In genomic region chr17:22424636-22425354, GRCm38 (mm10) we compare ENCODE assay signal across 8 mouse cellular contexts. TPM values are rescaled to one million over a fixed set of nuclear protein-coding genes. Genes with fewer than 3 reads are reported as not detected.
A peak's percentile ranks its signal among the peaks of the same experiment; 100 is the strongest.
DNase-seq lines count a peak whose midpoint lies in the region; ATAC-seq and TF ChIP-seq lines count a peak whose summit lies in the region.

No protein-coding gene starts in this region.

- WGBS in heart, embryonic 11.5 days (ENCODE audit: insufficient replicate concordance): 4% methylated on average over 12 of the region's 12 CpGs
- WGBS in kidney, embryonic 16.5 days: 1% methylated on average over 12 of the region's 12 CpGs
- WGBS in midbrain, postnatal 0 days: 2% methylated on average over 12 of the region's 12 CpGs

- H3K27me3 ChIP-seq in C2C12 (ENCODE audit: control insufficient read depth, insufficient read depth, insufficient read length): no peaks in the 10 kb centered on the region
- no peaks in the 10 kb centered on the region for H3K27me3 ChIP-seq in heart, embryonic 11.5 days (ENCODE audit: control insufficient read depth, insufficient read depth, low read length)
- no peaks in the 10 kb centered on the region for H3K27me3 ChIP-seq in kidney, embryonic 16.5 days (ENCODE audit: insufficient read depth, low read length)
- H3K27me3 ChIP-seq in midbrain, postnatal 0 days (ENCODE audit: insufficient read depth, low read length): no peaks in the 10 kb centered on the region

- peak overlapping the region; percentile 80 for H3K9ac ChIP-seq in heart, embryonic 11.5 days (ENCODE audit: low read depth, low read length)
- H3K9ac ChIP-seq in kidney, embryonic 16.5 days (replicated peaks; ENCODE audit: low read length): peak overlapping the region; percentile 61
- peak overlapping the region; percentile 58 for H3K9ac ChIP-seq in midbrain, postnatal 0 days (replicated peaks; ENCODE audit: low read length, poor library complexity, severe bottlenecking)

- ATAC-seq in heart, embryonic 11.5 days (replicated peaks; ENCODE audit: insufficient number of reproducible peaks, low FRiP score, low TSS enrichment): no peak
- peak; percentile 41; the same call in 1 of the 2 replicates for ATAC-seq in kidney, embryonic 16.5 days (ENCODE audit: low FRiP score, low TSS enrichment)
- no peak; the same call in 1 of the 2 replicates for ATAC-seq in midbrain, postnatal 0 days (ENCODE audit: low FRiP score)
- no peak for ATAC-seq in activated CD4-positive, CD25-positive, alpha-beta regulatory T cell, adult 4 months

- no peaks in the 10 kb centered on the region for H3K79me2 ChIP-seq in C2C12 (ENCODE audit: control insufficient read depth, insufficient read depth)

- peak overlapping the region; percentile 60 for H3K4me2 ChIP-seq in heart, embryonic 11.5 days
- peak overlapping the region; percentile 58 for H3K4me2 ChIP-seq in kidney, embryonic 16.5 days (replicated peaks; ENCODE audit: low read depth, low read length)
- peak overlapping the region; percentile 62 for H3K4me2 ChIP-seq in midbrain, postnatal 0 days (ENCODE audit: low read depth, low read length, poor library complexity, severe bottlenecking)

- no peaks in the 10 kb centered on the region for H3K4me1 ChIP-seq in heart, embryonic 11.5 days (ENCODE audit: control insufficient read depth, insufficient read depth, low read length)
- peaks cover 4% of the 10 kb centered on the region; the same call in 1 of the 2 replicates for H3K4me1 ChIP-seq in kidney, embryonic 16.5 days (ENCODE audit: insufficient read depth, low read length)
- peaks cover 10% of the 10 kb centered on the region; the same call in 1 of the 2 replicates for H3K4me1 ChIP-seq in midbrain, postnatal 0 days (ENCODE audit: insufficient read depth, low read length)

- no peak for TF ChIP-seq CTCF in C2C12 (IDR thresholded peaks at IDR 0.05; ENCODE audit: control insufficient read depth, insufficient read depth, insufficient read length)
- TF ChIP-seq CTCF in midbrain, postnatal 0 days (IDR thresholded peaks at IDR 0.05): no peak

- H3ac ChIP-seq in C2C12 (ENCODE audit: control insufficient read depth, insufficient read length, low read depth): no peak overlapping the region

- H3K27ac ChIP-seq in heart, embryonic 11.5 days (ENCODE audit: low read depth, low read length): peak overlapping the region; percentile 84; the same call in 1 of the 2 replicates
- no peak overlapping the region; the same call in 1 of the 2 replicates for H3K27ac ChIP-seq in kidney, embryonic 16.5 days (ENCODE audit: low read length)
- H3K27ac ChIP-seq in midbrain, postnatal 0 days (ENCODE audit: low read depth, low read length): peak overlapping the region; percentile 70; the same call in 1 of the 2 replicates

- peak; percentile 4 to 8 for DNase-seq in adrenal gland, postnatal 36 days
- no peak for DNase-seq in adrenal gland, postnatal 4 days (ENCODE audit: low spot score in 2 of 2)
- peak; percentile 14 to 23 for DNase-seq in cerebellum, postnatal 25 days
- peak; percentile 31 for DNase-seq in midbrain, postnatal 0 days (ENCODE audit: low spot score)

- H3K9me3 ChIP-seq in heart, embryonic 11.5 days (replicated peaks; ENCODE audit: control insufficient read depth, low read length): no peaks in the 10 kb centered on the region
- H3K9me3 ChIP-seq in kidney, embryonic 16.5 days (ENCODE audit: low read length): no peaks in the 10 kb centered on the region
- H3K9me3 ChIP-seq in midbrain, postnatal 0 days (ENCODE audit: low read length): no peaks in the 10 kb centered on the region

- no peaks in the 10 kb centered on the region for H3K36me3 ChIP-seq in C2C12 (ENCODE audit: control insufficient read depth, insufficient read depth)
- H3K36me3 ChIP-seq in heart, embryonic 11.5 days (ENCODE audit: control insufficient read depth, insufficient read depth, low read length): no peaks in the 10 kb centered on the region
- no peaks in the 10 kb centered on the region for H3K36me3 ChIP-seq in kidney, embryonic 16.5 days (ENCODE audit: insufficient read depth, low read length)
- no peaks in the 10 kb centered on the region for H3K36me3 ChIP-seq in midbrain, postnatal 0 days (ENCODE audit: insufficient read depth, low read length)

- H3K4me3 ChIP-seq in C2C12 (ENCODE audit: insufficient read depth, poor library complexity, severe bottlenecking): peak overlapping the region; percentile 49
- peak overlapping the region; percentile 66 for H3K4me3 ChIP-seq in heart, embryonic 11.5 days (ENCODE audit: low read depth, low read length)
- H3K4me3 ChIP-seq in kidney, embryonic 16.5 days (ENCODE audit: low read length): peak overlapping the region; percentile 69
- H3K4me3 ChIP-seq in midbrain, postnatal 0 days (ENCODE audit: low read depth, low read length): peak overlapping the region; percentile 63

- no peaks in the 10 kb centered on the region for H3K79me3 ChIP-seq in C2C12 (ENCODE audit: low read depth)

TF ChIP-seq in C2C12, 6 proteins besides CTCF, POLR2A, EP300 and RAD21:
- TF ChIP-seq FOSL1 (IDR thresholded peaks at IDR 0.05; ENCODE audit: insufficient read depth, low read length, poor library complexity, severe bottlenecking) (no peak), MAX (IDR thresholded peaks at IDR 0.05) (no peak), USF1 (IDR thresholded peaks at IDR 0.05; ENCODE audit: low read depth) (no peak), MYOD1 (IDR thresholded peaks at IDR 0.05; ENCODE audit: control insufficient read depth, insufficient read length, low read depth) (no peak), CEBPB (IDR thresholded peaks at IDR 0.05; ENCODE audit: low read depth) (no peak), MYOG (IDR thresholded peaks at IDR 0.05; ENCODE audit: control insufficient read depth, extremely low read depth, insufficient read length) (no peak)

RNA-seq across cellular contexts. Expression of gene Zfp946, which starts 0.8 kb away (rescaled TPM):
- 1 to 10 TPM; 5.7 to 6.4 TPM for total RNA-seq in adrenal gland, postnatal 36 days (2021)
- total RNA-seq in adrenal gland, postnatal 4 days (2021): 10 to 100 TPM in 1 of 2 experiments, 1 to 10 TPM in 1; 9.4 to 12.0 TPM
- 1.1 TPM for polyA plus RNA-seq in C2C12 (2012; fragmentation: generic; extraction: Trizol)
- polyA plus RNA-seq in heart, embryonic 11.5 days (2014; fragmentation: Nextera tagmentation; extraction: Ambion mirVana): 11.7 and 11.8 TPM in 2 replicates
- 14.9 and 15.0 TPM in 2 replicates for polyA plus RNA-seq in kidney, embryonic 16.5 days (2015; fragmentation: Nextera tagmentation; extraction: Ambion mirVana)
- 12.9 and 16.8 TPM in 2 replicates for total RNA-seq in midbrain, postnatal 0 days (2014; rRNA removed)
- polyA plus RNA-seq in midbrain, postnatal 0 days (2015; fragmentation: Nextera tagmentation; extraction: Ambion mirVana): 23.6 and 25.8 TPM in 2 replicates
- polyA plus RNA-seq in activated CD4-positive, CD25-positive, alpha-beta regulatory T cell, adult 4 months (2017; shearing (Covaris generic)): 1 to 10 TPM; 3.0 TPM

Comparison
In these comparisons a context has a peak if more than half of its experiments do, and no peak if none do; other contexts are left out.
1. DNase-seq: peak in adrenal gland, postnatal 36 days (2 of 2), cerebellum, postnatal 25 days (2 of 2) and midbrain, postnatal 0 days (single experiment); none in adrenal gland, postnatal 4 days (0 of 2).
2. Peak in every context shown above with its lines, with median percentiles within 50 percentile points of each other: H3K4me3 ChIP-seq, H3K4me2 ChIP-seq and H3K9ac ChIP-seq.